Mouse (Mus musculus) cerebellum, adult 2 months (tissue): Measurements from ENCODE around the gene Gm28042.

ENCODE experiments used
- CTCF ChIP-seq: fragments of 200-500 bp; IDR thresholded peaks from 2 replicates; pipeline ENCODE4 v1.5.1; 2011; ENCODE audit warnings: low read depth, mild to moderate bottlenecking, control low read depth, low read length, moderate library complexity, borderline replicate concordance; ENCODE audit not compliant: insufficient read depth
- POLR2A ChIP-seq: fragments of 200-500 bp; IDR thresholded peaks from 2 replicates; pipeline ENCODE4 v1.6.1; 2011; ENCODE audit warnings: low read length, control low read depth, borderline replicate concordance; ENCODE audit not compliant: insufficient read depth

GRCm38 (mm10) chr2:120000882-120001584, 26.3 kb upstream of the Gm28042 start:
- no peak for TF ChIP-seq POLR2A
- no peak for TF ChIP-seq CTCF
